Mouse (Mus musculus) liver, embryonic 14.5 days (tissue): ENCODE measurements at regions not wholly inside any gene's neighbourhood (a gene's known extent, or its start where the extent isn't known, plus 50 kb on each side); places are given as distances from the start of the nearest gene placed in this dataset.

ENCODE experiments used
- CTCF ChIP-seq: IDR thresholded peaks from 2 replicates; pipeline ENCODE4 v1.5.1; 2016; ENCODE audit warnings: antibody characterized with exemption, low read depth, control low read depth
- EP300 ChIP-seq: IDR thresholded peaks from 2 replicates; pipeline ENCODE4 v1.6.1; 2016; ENCODE audit warnings: antibody characterized with exemption, low read depth

DNA sequence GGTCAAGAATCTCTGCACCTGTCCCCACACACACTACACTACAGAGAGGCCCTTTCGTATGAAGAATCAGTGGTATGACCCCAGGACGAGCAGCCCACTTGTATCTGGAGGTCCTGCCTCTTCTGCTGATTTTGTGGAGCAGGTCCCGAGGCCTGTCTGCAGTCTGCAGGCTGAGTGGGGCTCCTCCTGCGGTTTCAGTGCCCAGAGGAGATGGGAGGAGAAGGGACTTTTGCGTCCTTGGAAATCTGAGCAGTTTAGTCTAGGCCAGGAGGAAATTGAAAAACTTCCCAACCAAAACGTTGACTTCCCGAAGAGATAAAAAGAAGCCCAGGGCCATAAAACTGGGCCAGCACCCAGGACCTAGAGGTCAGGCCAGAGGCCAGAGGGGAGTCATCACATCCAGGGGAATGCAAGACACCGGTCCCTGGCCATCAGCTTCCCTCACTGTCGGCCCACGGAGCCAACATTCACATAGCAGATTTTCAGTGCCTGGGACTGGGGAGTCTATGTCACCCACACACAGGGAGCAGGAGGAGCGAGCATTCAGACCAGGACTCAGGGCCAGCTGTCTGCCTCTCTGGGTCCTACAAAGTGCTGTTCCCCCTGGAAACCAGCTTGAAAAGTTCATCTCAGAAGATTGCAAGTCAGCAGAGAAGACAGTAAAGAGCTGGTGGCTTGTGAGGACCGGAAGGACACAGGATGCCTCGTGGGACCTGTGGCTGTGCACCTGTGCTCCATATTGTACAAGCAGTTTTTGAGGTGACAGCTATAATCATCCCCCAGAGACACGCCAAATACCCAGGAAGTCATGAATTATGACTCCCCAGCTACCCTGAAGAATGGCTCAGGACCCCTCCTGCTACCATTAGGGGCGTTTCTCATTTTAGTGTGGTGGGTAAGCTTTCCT, 65.5 kb upstream of the Egflam start:
- TF ChIP-seq CTCF (no peak), EP300 (no peak)
